Mouse (Mus musculus): ENCODE results near the gene 1700125H20Rik. TPM values are rescaled to one million over a fixed set of nuclear protein-coding genes. Genes with fewer than 3 reads are reported as not detected.

1700125H20Rik gene
- polyA plus RNA-seq, 1 experiment from 2014 or later: 1.5 TPM

GRCm38 (mm10) chr11:85196046-85196445 lies 25.8 kb downstream of the 1700125H20Rik start:
- Histone ChIP-seq H3K27me3 (ENCODE audit: control insufficient read depth, insufficient read depth, low read length) (no peaks in the 10 kb centered on the region), H3K36me3 (ENCODE audit: control insufficient read depth, insufficient read depth, low read length) (peaks cover 90% of the 10 kb centered on the region), H3K4me3 (replicated peaks; ENCODE audit: low read depth, low read length) (no peak overlapping the region), H3K4me1 (ENCODE audit: control insufficient read depth, insufficient read depth, low read length) (no peaks in the 10 kb centered on the region), H3K27ac (replicated peaks; ENCODE audit: low read depth, low read length) (no peak overlapping the region), H3K9ac (replicated peaks; ENCODE audit: low read length) (no peak overlapping the region), H3K4me2 (ENCODE audit: low read length) (no peak overlapping the region), H3K9me3 (ENCODE audit: control insufficient read depth, low read length) (no peaks in the 10 kb centered on the region)
- 94% methylated on average over 9 of the region's 9 CpGs for WGBS
- ATAC-seq (ENCODE audit: low FRiP score, low TSS enrichment) (no peak), DNase-seq (no peak)

- DNase-seq (no peak), ATAC-seq (ENCODE audit: low FRiP score, low TSS enrichment) (no peak)
- no peak overlapping the region for H3K27ac ChIP-seq (replicated peaks; ENCODE audit: low read depth, low read length)
- H3K9ac ChIP-seq (replicated peaks; ENCODE audit: low read length): no peak overlapping the region
- H3K9me3 ChIP-seq (ENCODE audit: control insufficient read depth, low read length): no peaks in the 10 kb centered on the region
- 83% methylated on average over 2 of the region's 2 CpGs for WGBS
- no peak overlapping the region for H3K4me3 ChIP-seq (replicated peaks; ENCODE audit: low read depth, low read length)
- H3K27me3 ChIP-seq (ENCODE audit: control insufficient read depth, insufficient read depth, low read length): no peaks in the 10 kb centered on the region
- no peaks in the 10 kb centered on the region for H3K4me1 ChIP-seq (ENCODE audit: control insufficient read depth, insufficient read depth, low read length)
- H3K4me2 ChIP-seq (ENCODE audit: low read length): no peak overlapping the region
- peaks cover 91% of the 10 kb centered on the region for H3K36me3 ChIP-seq (ENCODE audit: control insufficient read depth, insufficient read depth, low read length)
These were observed 28.7 kb downstream of the 1700125H20Rik start for GRCm38 (mm10) chr11:85198906-85199305.

DNA sequence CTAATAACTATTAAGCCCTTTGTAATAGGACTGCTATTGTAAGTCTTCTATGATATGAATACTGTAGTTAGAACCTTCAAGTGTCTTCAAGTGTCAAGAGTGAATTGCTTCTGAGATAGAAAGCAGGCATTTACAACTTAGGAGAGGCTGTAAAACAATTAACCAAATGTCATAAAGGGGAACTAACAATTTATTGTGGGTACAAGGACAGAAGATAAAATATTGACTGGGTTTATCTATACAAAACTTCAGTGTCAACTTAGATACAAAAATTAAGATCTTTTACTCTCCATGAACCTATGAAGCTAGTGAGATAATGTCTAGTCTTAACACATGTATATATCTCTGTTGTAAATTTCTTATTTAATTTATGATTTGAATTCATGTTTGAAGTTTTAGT lies 36.0 kb downstream of the 1700125H20Rik start:
- H3K4me3 ChIP-seq (replicated peaks; ENCODE audit: low read depth, low read length): no peak overlapping the region
- DNase-seq (no peak), ATAC-seq (ENCODE audit: low FRiP score, low TSS enrichment) (no peak)
- no peak overlapping the region for H3K27ac ChIP-seq (replicated peaks; ENCODE audit: low read depth, low read length)
- H3K27me3 ChIP-seq (ENCODE audit: control insufficient read depth, insufficient read depth, low read length): no peaks in the 10 kb centered on the region
- H3K9ac ChIP-seq (replicated peaks; ENCODE audit: low read length): no peak overlapping the region
- H3K4me1 ChIP-seq (ENCODE audit: control insufficient read depth, insufficient read depth, low read length): no peaks in the 10 kb centered on the region
- no peaks in the 10 kb centered on the region for H3K9me3 ChIP-seq (ENCODE audit: control insufficient read depth, low read length)
- no peak overlapping the region for H3K4me2 ChIP-seq (ENCODE audit: low read length)
- H3K36me3 ChIP-seq (ENCODE audit: control insufficient read depth, insufficient read depth, low read length): peaks cover 62% of the 10 kb centered on the region

- no peaks in the 10 kb centered on the region for H3K9me3 ChIP-seq (ENCODE audit: control insufficient read depth, low read length)
- H3K9ac ChIP-seq (replicated peaks; ENCODE audit: low read length): no peak overlapping the region
- peaks cover 75% of the 10 kb centered on the region for H3K36me3 ChIP-seq (ENCODE audit: control insufficient read depth, insufficient read depth, low read length)
- H3K27me3 ChIP-seq (ENCODE audit: control insufficient read depth, insufficient read depth, low read length): no peaks in the 10 kb centered on the region
- H3K4me1 ChIP-seq (ENCODE audit: control insufficient read depth, insufficient read depth, low read length): no peaks in the 10 kb centered on the region
- ATAC-seq (ENCODE audit: low FRiP score, low TSS enrichment) (no peak), DNase-seq (no peak)
- WGBS: 99% methylated on average over 2 of the region's 2 CpGs
- H3K4me3 ChIP-seq (replicated peaks; ENCODE audit: low read depth, low read length): no peak overlapping the region
- no peak overlapping the region for H3K27ac ChIP-seq (replicated peaks; ENCODE audit: low read depth, low read length)
- H3K4me2 ChIP-seq (ENCODE audit: low read length): no peak overlapping the region
These were observed 40.9 kb downstream of the 1700125H20Rik start for GRCm38 (mm10) chr11:85211151-85211550.

DNA sequence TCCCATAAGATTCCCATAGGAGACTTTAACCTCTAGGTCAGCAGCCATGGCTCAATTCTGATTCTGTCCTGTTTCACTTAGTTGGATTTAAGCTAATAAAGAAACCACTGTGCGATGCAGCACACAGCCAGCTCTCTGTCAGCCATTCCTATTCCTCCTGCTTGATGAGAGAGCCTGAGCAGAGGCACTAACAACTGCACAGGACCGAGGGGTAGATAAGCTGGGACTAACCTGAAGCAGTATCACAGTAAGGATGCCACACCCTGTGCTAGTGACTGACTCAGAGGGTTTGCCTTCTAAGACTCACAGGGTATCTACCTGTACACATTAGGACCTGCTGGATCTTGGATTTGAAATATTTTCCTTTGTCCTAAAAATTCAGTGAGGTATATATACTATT lies 43.0 kb downstream of the 1700125H20Rik start:
- Histone ChIP-seq H3K9ac (replicated peaks; ENCODE audit: low read length) (no peak overlapping the region), H3K27me3 (ENCODE audit: control insufficient read depth, insufficient read depth, low read length) (no peaks in the 10 kb centered on the region), H3K9me3 (ENCODE audit: control insufficient read depth, low read length) (no peaks in the 10 kb centered on the region), H3K4me2 (ENCODE audit: low read length) (no peak overlapping the region), H3K4me3 (replicated peaks; ENCODE audit: low read depth, low read length) (no peak overlapping the region), H3K36me3 (ENCODE audit: control insufficient read depth, insufficient read depth, low read length) (peaks cover 71% of the 10 kb centered on the region), H3K27ac (replicated peaks; ENCODE audit: low read depth, low read length) (no peak overlapping the region), H3K4me1 (ENCODE audit: control insufficient read depth, insufficient read depth, low read length) (no peaks in the 10 kb centered on the region)
- no peak for ATAC-seq (ENCODE audit: low FRiP score, low TSS enrichment)
- 95% methylated on average over 2 of the region's 2 CpGs for WGBS
- no peak for DNase-seq

DNA sequence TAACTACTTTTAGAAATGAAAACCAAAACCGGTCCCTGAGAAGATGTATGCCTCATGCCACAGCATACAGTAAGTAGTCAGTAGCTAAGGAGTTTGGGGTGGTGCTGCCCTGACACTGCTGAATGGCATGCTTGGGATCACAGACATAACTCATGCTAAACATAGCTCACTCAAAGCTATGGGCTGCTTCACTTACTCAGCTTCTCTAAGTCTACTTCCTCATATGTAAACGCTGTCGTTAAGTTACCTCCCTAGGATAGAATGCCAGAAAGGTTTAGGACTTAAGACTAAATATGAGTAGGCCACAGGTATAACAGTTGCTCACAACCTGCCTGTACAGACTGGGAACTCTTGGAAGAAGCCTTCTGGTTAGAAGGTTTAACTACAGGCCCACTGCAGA lies 44.5 kb downstream of the 1700125H20Rik start:
- Histone ChIP-seq H3K4me1 (ENCODE audit: control insufficient read depth, insufficient read depth, low read length) (no peaks in the 10 kb centered on the region), H3K27me3 (ENCODE audit: control insufficient read depth, insufficient read depth, low read length) (no peaks in the 10 kb centered on the region), H3K9ac (replicated peaks; ENCODE audit: low read length) (no peak overlapping the region), H3K36me3 (ENCODE audit: control insufficient read depth, insufficient read depth, low read length) (peaks cover 58% of the 10 kb centered on the region), H3K9me3 (ENCODE audit: control insufficient read depth, low read length) (no peaks in the 10 kb centered on the region), H3K4me3 (replicated peaks; ENCODE audit: low read depth, low read length) (no peak overlapping the region), H3K27ac (replicated peaks; ENCODE audit: low read depth, low read length) (no peak overlapping the region), H3K4me2 (ENCODE audit: low read length) (no peak overlapping the region)
- ATAC-seq (ENCODE audit: low FRiP score, low TSS enrichment): no peak
- 97% methylated on average over 3 of the region's 3 CpGs for WGBS
- no peak for DNase-seq

DNA sequence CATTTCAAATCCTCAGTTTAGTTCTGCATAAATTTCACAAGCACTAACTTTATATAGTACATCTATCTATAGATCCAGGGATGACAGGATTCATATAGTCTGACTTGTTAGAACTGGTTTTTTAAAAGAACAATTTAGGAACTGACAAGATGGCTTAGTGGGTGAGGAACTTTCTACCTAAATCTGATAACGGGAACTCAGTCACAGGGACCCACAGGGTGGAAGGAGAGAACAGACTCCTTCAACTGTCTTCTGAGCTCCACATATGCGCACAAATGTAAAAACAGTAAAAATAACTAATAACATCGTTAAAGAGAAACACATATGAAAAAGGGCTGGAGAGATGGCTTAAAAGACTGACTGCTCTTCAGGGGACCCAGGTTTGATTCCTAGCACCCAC lies 48.8 kb downstream of the 1700125H20Rik start:
- H3K4me1 ChIP-seq (ENCODE audit: control insufficient read depth, insufficient read depth, low read length): no peaks in the 10 kb centered on the region
- H3K4me2 ChIP-seq (ENCODE audit: low read length): no peak overlapping the region
- H3K36me3 ChIP-seq (ENCODE audit: control insufficient read depth, insufficient read depth, low read length): peaks cover 19% of the 10 kb centered on the region
- WGBS: 92% methylated on average over 3 of the region's 3 CpGs
- no peak overlapping the region for H3K27ac ChIP-seq (replicated peaks; ENCODE audit: low read depth, low read length)
- no peaks in the 10 kb centered on the region for H3K9me3 ChIP-seq (ENCODE audit: control insufficient read depth, low read length)
- no peak for DNase-seq
- H3K27me3 ChIP-seq (ENCODE audit: control insufficient read depth, insufficient read depth, low read length): no peaks in the 10 kb centered on the region
- ATAC-seq (ENCODE audit: low FRiP score, low TSS enrichment): no peak
- H3K4me3 ChIP-seq (replicated peaks; ENCODE audit: low read depth, low read length): no peak overlapping the region
- H3K9ac ChIP-seq (replicated peaks; ENCODE audit: low read length): no peak overlapping the region

- DNase-seq (no peak), ATAC-seq (ENCODE audit: low FRiP score, low TSS enrichment) (no peak)
- no peak overlapping the region for H3K4me3 ChIP-seq (replicated peaks; ENCODE audit: low read depth, low read length)
- H3K4me1 ChIP-seq (ENCODE audit: control insufficient read depth, insufficient read depth, low read length): no peaks in the 10 kb centered on the region
- H3K36me3 ChIP-seq (ENCODE audit: control insufficient read depth, insufficient read depth, low read length): peaks cover 4% of the 10 kb centered on the region; the same call in 1 of the 2 replicates
- H3K27ac ChIP-seq (replicated peaks; ENCODE audit: low read depth, low read length): no peak overlapping the region
- no peaks in the 10 kb centered on the region for H3K27me3 ChIP-seq (ENCODE audit: control insufficient read depth, insufficient read depth, low read length)
- H3K4me2 ChIP-seq (ENCODE audit: low read length): no peak overlapping the region
- H3K9me3 ChIP-seq (ENCODE audit: control insufficient read depth, low read length): no peaks in the 10 kb centered on the region
- 98% methylated on average over 6 of the region's 6 CpGs for WGBS
- no peak overlapping the region for H3K9ac ChIP-seq (replicated peaks; ENCODE audit: low read length)
These were observed 52.4 kb downstream of the 1700125H20Rik start for GRCm38 (mm10) chr11:85222561-85222960.

GRCm38 (mm10) chr11:85223248-85223647 lies 53.0 kb downstream of the 1700125H20Rik start:
- WGBS: 100% methylated on average over 3 of the region's 3 CpGs

More at GRCm38 (mm10) chr11:85223248-85223647, 53.0 kb downstream of the 1700125H20Rik start:
- H3K9me3 ChIP-seq (ENCODE audit: control insufficient read depth, low read length): no peaks in the 10 kb centered on the region
- no peaks in the 10 kb centered on the region for H3K4me1 ChIP-seq (ENCODE audit: control insufficient read depth, insufficient read depth, low read length)
- no peak for DNase-seq
- no peak overlapping the region for H3K9ac ChIP-seq (replicated peaks; ENCODE audit: low read length)
- no peak for ATAC-seq (ENCODE audit: low FRiP score, low TSS enrichment)
- H3K4me2 ChIP-seq (ENCODE audit: low read length): no peak overlapping the region
- H3K36me3 ChIP-seq (ENCODE audit: control insufficient read depth, insufficient read depth, low read length): peaks cover 4% of the 10 kb centered on the region; the same call in 1 of the 2 replicates
- no peaks in the 10 kb centered on the region for H3K27me3 ChIP-seq (ENCODE audit: control insufficient read depth, insufficient read depth, low read length)
- H3K27ac ChIP-seq (replicated peaks; ENCODE audit: low read depth, low read length): no peak overlapping the region
- no peak overlapping the region for H3K4me3 ChIP-seq (replicated peaks; ENCODE audit: low read depth, low read length)

All from midbrain, embryonic 14.5 days (tissue).